Mouse (Mus musculus): ENCODE measurements around the gene Tnf. TPM values are rescaled to one million over a fixed set of nuclear protein-coding genes. Genes with fewer than 3 reads are reported as not detected.

Gene Tnf
- polyA plus RNA-seq, 1 experiment from 2014 or later = not detected

DNA sequence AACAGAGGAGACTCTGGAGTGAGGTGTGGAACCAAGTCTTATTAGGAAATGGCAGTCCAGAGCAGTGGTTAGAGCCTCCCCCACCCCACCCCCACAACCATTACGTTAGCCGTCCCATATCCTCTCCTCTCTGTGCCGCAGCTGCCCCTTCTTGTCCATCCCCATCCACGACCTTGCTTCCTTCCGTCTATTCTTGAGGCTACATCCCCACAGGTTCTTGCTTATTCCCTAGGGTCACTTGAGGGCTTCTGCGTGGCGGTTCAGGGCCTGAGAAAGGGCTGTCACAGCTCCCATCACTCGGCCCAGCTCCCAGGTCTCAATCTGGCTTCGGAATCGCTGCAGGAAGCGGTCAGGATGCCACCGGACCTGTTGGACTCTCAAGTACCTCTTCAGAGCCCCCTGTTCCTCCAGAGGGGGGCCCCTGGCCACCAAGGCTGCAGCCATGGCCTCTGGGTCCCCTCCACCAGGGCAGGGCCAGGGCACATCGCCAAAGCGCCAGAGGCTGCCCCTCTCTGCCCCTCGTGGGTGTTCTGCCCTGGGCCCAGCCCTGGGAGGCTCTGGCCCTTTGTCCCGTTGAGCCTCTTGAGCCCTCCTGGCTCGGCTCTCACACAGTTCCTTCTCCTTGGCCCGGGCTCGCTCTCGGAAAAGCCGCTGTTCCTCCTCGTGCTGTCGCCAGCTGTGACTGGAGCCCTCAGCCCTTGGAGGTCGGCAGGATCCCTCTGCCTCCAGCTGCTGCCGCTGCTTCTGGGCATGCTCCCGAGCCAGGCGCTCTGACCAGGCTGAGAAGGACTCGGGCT, 18.5 kb upstream of the Tnf start, which contains the start of gene Gm16181:
TSS of gene Gm16181 (plus strand) at position 679 of the 797 bp plus-strand sequence.
- peak; percentile 18 for ATAC-seq
- in situ Hi-C loops (cut with MboI; ENCODE audit: low pct_unique_long_range_greater_than_20kb) = no loop called here

DNA sequence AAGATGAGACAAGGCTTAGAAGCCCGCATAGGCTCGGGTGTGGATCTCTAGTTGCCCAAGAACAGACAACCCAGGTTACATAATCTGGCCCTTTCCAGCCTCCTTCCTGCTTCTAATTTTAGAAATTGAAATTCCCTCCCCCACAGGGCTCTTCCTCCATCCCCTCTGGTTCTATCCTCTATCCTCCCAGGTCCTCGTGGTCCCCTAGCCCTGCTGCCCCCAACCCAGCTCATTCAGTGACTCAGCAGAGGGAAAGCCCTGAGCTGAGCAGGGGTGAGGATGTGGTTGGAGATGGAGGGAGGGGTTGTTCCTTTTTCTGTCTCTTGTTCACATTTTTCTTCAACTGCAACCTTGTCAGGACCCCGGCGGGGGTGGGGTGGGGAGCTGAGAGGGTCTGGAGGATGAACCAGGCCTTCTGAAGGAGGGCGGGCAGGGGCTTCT, 17.8 kb upstream of the Tnf start:
- CTCF ChIA-PET = interaction anchor here (1.2 kb wide), 1 partner anchor 11 kb away, joined by 4 read pairs; no protein-coding TSS in a partner anchor
- DNase-seq (ENCODE audit: low read depth, low spot score) (no peak), ATAC-seq (no peak)
- in situ Hi-C loops (cut with MboI; ENCODE audit: low pct_unique_long_range_greater_than_20kb) = no loop called here
- H3K27me3 ChIP-seq = no peaks in the 10 kb centered on the region
- TF ChIP-seq CTCF (IDR thresholded peaks at IDR 0.05) = no peak
- POLR2A ChIA-PET = interaction anchor here (1.1 kb wide), 1 partner anchor 49 kb away, joined by 3 read pairs; no protein-coding TSS in a partner anchor

More for the DNA sequence above, 18.5 kb upstream of the Tnf start, which contains the start of gene Gm16181:
- H3K27me3 ChIP-seq = no peaks in the 10 kb centered on the region
- ChIA-PET CTCF (interaction anchor here (1.2 kb wide), 1 partner anchor 11 kb away, joined by 4 read pairs; no protein-coding TSS in a partner anchor), POLR2A (interaction anchor here (1.1 kb wide), 1 partner anchor 50 kb away, joined by 3 read pairs; no protein-coding TSS in a partner anchor)
- TF ChIP-seq CTCF (IDR thresholded peaks at IDR 0.05) = no peak
- no peak for DNase-seq (ENCODE audit: low read depth, low spot score)

- ChIA-PET POLR2A (no interaction called here), CTCF (no interaction called here)
- DNase-seq (ENCODE audit: low read depth, low spot score) = no peak
- H3K27me3 ChIP-seq = no peaks in the 10 kb centered on the region
- in situ Hi-C loops (cut with MboI; ENCODE audit: low pct_unique_long_range_greater_than_20kb) = no loop called here
- no peak for TF ChIP-seq CTCF (IDR thresholded peaks at IDR 0.05)
- ATAC-seq = no peak
These were observed 16.8 kb upstream of the Tnf start for GRCm38 (mm10) chr17:35218516-35219193.

GRCm38 (mm10) chr17:35213071-35213470, 11.3 kb upstream of the Tnf start:
- no peak for ATAC-seq
- H3K27me3 ChIP-seq = no peaks in the 10 kb centered on the region
- POLR2A ChIA-PET = no interaction called here
- no peak for TF ChIP-seq CTCF (IDR thresholded peaks at IDR 0.05)
- CTCF ChIA-PET = no interaction called here
- no peak for DNase-seq (ENCODE audit: low read depth, low spot score)
- in situ Hi-C loops (cut with MboI; ENCODE audit: low pct_unique_long_range_greater_than_20kb) = no loop called here

DNA sequence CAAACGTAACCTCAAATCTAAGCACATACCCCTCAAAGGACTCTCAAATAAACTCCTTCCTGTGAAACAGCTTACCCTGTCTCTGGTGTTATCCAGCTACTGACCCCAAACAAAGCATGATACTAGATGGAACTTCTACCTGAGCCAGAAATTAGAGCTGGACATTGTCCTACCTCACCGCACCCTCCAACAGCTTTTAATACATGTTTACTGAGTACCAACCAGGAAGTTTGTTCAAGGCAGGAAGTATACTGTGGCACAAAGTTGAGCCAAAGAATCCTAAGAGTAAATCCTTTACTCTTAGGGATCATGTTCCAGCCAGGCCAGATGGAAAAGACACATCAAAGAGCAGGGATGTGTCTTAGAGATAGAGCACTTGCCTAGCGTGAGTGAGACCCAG, 8.8 kb upstream of the Tnf start:
- TF ChIP-seq CTCF (IDR thresholded peaks at IDR 0.05) = no peak
- DNase-seq (ENCODE audit: low read depth, low spot score) = no peak
- ChIA-PET POLR2A (no interaction called here), CTCF (interaction anchor here (1.6 kb wide), 1 partner anchor 42 kb away, joined by 7 read pairs; no protein-coding TSS in a partner anchor)
- H3K27me3 ChIP-seq = no peaks in the 10 kb centered on the region
- in situ Hi-C loops (cut with MboI; ENCODE audit: low pct_unique_long_range_greater_than_20kb) = no loop called here
- ATAC-seq = no peak

DNA sequence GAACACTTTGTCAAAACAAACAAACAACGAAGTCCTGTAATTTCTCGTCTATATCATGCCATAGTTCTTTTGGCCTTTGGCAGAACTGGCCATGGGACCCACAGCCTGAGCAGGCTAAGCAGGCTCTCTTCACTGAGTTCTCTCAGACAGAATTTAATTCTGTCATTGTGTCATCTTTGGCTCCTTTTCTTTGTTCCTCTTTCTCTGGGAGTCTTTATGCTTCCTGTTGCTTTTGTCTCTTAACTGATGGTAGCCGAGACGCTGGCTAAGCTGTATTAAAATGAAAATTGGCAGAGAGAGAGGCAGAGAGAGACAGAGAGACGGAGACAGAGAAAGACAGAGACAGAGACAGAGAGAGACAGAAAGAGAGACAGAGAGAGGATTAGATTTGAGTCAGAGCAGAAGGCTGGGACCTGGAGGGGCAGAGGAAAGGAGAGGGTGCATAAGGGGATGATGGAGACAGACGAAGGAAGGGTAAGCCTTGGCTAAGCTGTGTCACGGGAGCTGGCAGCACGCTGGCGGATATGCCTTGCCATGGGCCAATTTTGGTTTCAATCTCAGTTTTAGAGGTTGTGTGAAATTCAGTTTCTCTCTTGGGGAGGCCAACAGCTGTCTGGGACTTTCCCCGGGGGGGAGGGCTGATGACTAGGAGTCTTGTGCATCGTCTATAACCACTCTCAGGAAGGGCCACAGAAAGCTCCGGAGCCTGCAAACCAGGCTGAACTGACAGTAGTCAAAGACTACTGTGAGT, 8.2 kb upstream of the Tnf start:
- POLR2A ChIA-PET = no interaction called here
- TF ChIP-seq CTCF (IDR thresholded peaks at IDR 0.05) = no peak
- no peaks in the 10 kb centered on the region for H3K27me3 ChIP-seq
- CTCF ChIA-PET = interaction anchor here (1.6 kb wide), 1 partner anchor 41 kb away, joined by 7 read pairs; no protein-coding TSS in a partner anchor
- in situ Hi-C loops (cut with MboI; ENCODE audit: low pct_unique_long_range_greater_than_20kb) = no loop called here
- DNase-seq (ENCODE audit: low read depth, low spot score) (no peak), ATAC-seq (no peak)

DNA sequence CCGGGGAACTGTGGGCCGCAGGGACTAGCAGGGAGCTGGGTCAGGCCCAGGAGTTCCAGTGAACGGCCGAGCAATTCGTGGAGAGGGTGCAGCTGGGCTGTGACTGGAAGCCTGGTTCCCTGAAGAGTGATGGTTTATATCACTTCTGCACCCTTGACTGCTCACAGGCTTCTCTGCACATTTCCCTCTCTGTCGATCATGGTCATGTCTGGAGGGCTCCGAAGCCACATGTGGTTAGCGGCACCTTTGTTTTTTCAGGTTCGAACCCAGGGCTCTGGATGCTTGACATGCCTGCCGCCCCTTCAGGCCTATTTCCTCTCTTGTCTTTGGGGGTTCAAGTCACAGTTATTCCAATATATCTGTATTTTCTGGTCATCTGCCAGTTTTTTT, 3.6 kb upstream of the Tnf start:
- no peak for ATAC-seq
- in situ Hi-C loops (cut with MboI; ENCODE audit: low pct_unique_long_range_greater_than_20kb) = no loop called here

DNA sequence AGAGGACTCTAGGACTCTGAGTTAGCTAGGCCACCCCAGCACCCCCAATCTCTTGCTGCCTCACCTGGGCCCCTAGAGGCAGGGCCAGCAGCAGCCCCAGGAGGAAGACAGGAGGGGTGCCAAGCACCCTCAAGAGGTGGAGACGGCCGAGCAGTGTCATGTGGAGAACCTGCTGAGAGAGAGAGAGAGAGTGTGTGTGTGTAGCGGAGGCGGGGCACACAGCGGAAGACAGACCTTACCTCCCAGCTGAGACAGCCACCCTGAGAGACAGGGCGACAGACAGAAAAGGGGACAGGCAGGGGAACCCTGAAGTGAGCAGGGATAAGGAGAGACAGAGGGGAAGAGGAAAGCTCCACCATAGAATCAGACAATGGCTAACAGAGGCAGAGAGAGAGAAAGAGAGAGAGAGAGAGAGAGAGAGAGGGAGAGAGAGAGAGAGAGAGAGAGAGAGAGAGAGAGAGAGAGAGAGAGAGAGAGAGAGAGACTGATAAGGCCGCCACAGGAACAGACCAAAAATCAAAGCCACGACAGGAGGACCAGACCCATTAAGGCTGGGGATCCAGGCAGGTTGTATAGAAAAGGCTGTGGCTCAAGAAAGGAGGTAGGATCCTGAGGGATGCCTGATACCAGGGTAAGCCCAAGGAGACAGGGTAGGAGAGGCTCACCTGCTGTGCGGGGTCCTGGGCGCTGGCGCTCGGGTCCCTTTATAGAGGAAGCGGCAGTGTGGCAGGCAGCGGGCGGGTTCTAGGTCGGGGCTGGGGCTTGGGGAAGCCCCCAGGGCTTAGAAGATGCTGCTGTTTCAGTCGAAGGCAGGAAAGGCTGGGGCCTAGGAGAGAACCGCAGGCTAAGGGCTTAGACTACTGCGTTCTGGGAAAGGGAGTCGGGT, 2.9 kb upstream of the Tnf start, which contains the start of gene Lta:
TSS of gene Lta (minus strand) at position 858 of the 886 bp plus-strand sequence.
- CTCF ChIA-PET = no interaction called here

More for the DNA sequence above, 3.6 kb upstream of the Tnf start:
- no peak for DNase-seq (ENCODE audit: low read depth, low spot score)
- POLR2A ChIA-PET = no interaction called here
- H3K27me3 ChIP-seq = no peaks in the 10 kb centered on the region
- no peak for TF ChIP-seq CTCF (IDR thresholded peaks at IDR 0.05)
- CTCF ChIA-PET = no interaction called here

DNA sequence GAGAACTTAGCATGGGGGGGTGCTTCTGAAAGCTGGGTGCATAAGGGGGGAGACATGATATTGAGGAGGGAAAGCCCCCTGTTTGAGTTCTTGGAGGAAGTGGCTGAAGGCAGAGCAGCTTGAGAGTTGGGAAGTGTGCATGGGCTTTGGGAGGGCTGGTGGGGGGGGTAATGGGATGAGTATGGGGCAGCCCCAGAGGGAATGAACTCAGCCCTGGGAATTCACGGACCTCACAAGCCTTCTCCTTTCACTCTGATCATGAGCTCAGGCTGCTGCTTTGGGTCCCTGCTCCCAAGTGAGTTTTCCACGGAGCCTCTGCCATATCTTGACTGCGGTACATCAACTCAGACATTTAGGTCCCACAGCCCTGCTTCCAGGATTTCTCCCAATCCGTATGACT, 635 bp upstream of the Tnf start:
- ChIA-PET POLR2A (no interaction called here), CTCF (interaction anchor here (1.0 kb wide), 1 partner anchor 12 kb away, joined by 3 read pairs; no protein-coding TSS in a partner anchor)
- no peak for TF ChIP-seq CTCF (IDR thresholded peaks at IDR 0.05)
- ATAC-seq = no peak
- DNase-seq (ENCODE audit: low read depth, low spot score) = no peak
- in situ Hi-C loops (cut with MboI; ENCODE audit: low pct_unique_long_range_greater_than_20kb) = no loop called here
- no peaks in the 10 kb centered on the region for H3K27me3 ChIP-seq

More for the DNA sequence above, 2.9 kb upstream of the Tnf start, which contains the start of gene Lta:
- ATAC-seq = no peak
- DNase-seq (ENCODE audit: low read depth, low spot score) = no peak
- no peak for TF ChIP-seq CTCF (IDR thresholded peaks at IDR 0.05)
- in situ Hi-C loops (cut with MboI; ENCODE audit: low pct_unique_long_range_greater_than_20kb) = no loop called here
- H3K27me3 ChIP-seq = no peaks in the 10 kb centered on the region
- POLR2A ChIA-PET = interaction anchor here (0.6 kb wide), 1 partner anchor 35 kb away, joined by 3 read pairs; no protein-coding TSS in a partner anchor
